Mouse (Mus musculus): Measurements from ENCODE around the gene Adcy6.

GRCm38 (mm10) chr15:98589640-98590336 lies 20.1 kb downstream of the Adcy6 start:
- TF ChIP-seq MAFK (IDR thresholded peaks at IDR 0.05; ENCODE audit: insufficient replicate concordance, low read length) (no peak), CTCF (conservative IDR thresholded peaks at IDR 0.05 in 1 of 2, IDR thresholded peaks at IDR 0.05 in 1 of 2; ENCODE audit: low read depth in 2 of 2, low read length in 2 of 2) (no peak), RCOR1 (conservative IDR thresholded peaks at IDR 0.05; ENCODE audit: low read depth, low read length) (no peak), NRF1 (IDR thresholded peaks at IDR 0.05; ENCODE audit: low read depth, low read length) (no peak), GABPA (IDR thresholded peaks at IDR 0.05; ENCODE audit: insufficient replicate concordance, low read depth, low read length) (no peak), POLR2A (IDR thresholded peaks at IDR 0.05; ENCODE audit: low read depth, low read length) (no peak), TBP (conservative IDR thresholded peaks at IDR 0.05; ENCODE audit: low read depth, low read length) (no peak), EP300 (IDR thresholded peaks at IDR 0.05; ENCODE audit: low read length) (no peak)

Data from CH12.LX (cell line).